Mouse (Mus musculus) midbrain, postnatal 0 days (tissue): ENCODE measurements around the gene Rassf8. TPM values are rescaled to one million over a fixed set of nuclear protein-coding genes. Genes with fewer than 3 reads are reported as not detected.
A peak's percentile ranks its signal among the peaks of the same experiment; 100 is the strongest.

Source experiments
- ATAC-seq: fragments of 200-750 bp; cut with Nextera tagmentation; 2 replicates; pipeline ENCODE4 v1.8.0; 2017; ENCODE audit warnings: moderate number of reproducible peaks, mild to moderate bottlenecking, moderate TSS enrichment, moderate library complexity; ENCODE audit not compliant: low FRiP score
- DNase-seq: peaks from one replicate; pipeline ENCODE4 v3.0.0-alpha.2; 2015; ENCODE audit warnings: low spot score
- H3K27ac ChIP-seq: fragments of 300-500 bp; sonication (generic); 2 replicates; pipeline ENCODE4 v1.5.1; 2014; ENCODE audit warnings: low read depth, mild to moderate bottlenecking, low read length, mixed read lengths
- H3K27me3 ChIP-seq: fragments of 300-500 bp; sonication (generic); 2 replicates; pipeline ENCODE4 v1.6.1; 2014; ENCODE audit warnings: low read length, control low read depth, mixed read lengths; ENCODE audit not compliant: insufficient read depth
- H3K36me3 ChIP-seq: fragments of 300-500 bp; sonication (generic); 2 replicates; pipeline ENCODE4 v1.6.1; 2014; ENCODE audit warnings: low read length, control low read depth, mixed read lengths; ENCODE audit not compliant: insufficient read depth
- H3K4me1 ChIP-seq: fragments of 300-500 bp; sonication (generic); 2 replicates; pipeline ENCODE4 v1.6.1; 2014; ENCODE audit warnings: mild to moderate bottlenecking, control low read depth, antibody characterized with exemption, low read length, mixed read lengths; ENCODE audit not compliant: insufficient read depth
- H3K4me2 ChIP-seq: fragments of 300-500 bp; sonication (generic); 2 replicates; pipeline ENCODE4 v1.6.1; 2014; ENCODE audit warnings: low read depth, mild to moderate bottlenecking, low read length, mixed read lengths; ENCODE audit not compliant: poor library complexity, severe bottlenecking
- H3K4me3 ChIP-seq: fragments of 300-500 bp; sonication (generic); 2 replicates; pipeline ENCODE4 v1.5.1; 2014; ENCODE audit warnings: low read depth, mild to moderate bottlenecking, low read length, moderate library complexity
- H3K9ac ChIP-seq: fragments of 300-500 bp; sonication (generic); replicated peaks from 2 replicates; pipeline ENCODE4 v1.6.1; 2014; ENCODE audit warnings: mild to moderate bottlenecking, low read length, moderate library complexity, mixed read lengths; ENCODE audit not compliant: poor library complexity, severe bottlenecking
- H3K9me3 ChIP-seq: fragments of 300-500 bp; sonication (generic); 2 replicates; pipeline ENCODE4 v1.6.1; 2016; ENCODE audit warnings: low read length, control low read depth
- CTCF ChIP-seq: IDR thresholded peaks from 2 replicates; pipeline ENCODE4 v1.5.1; 2016; ENCODE audit warnings: antibody characterized with exemption, mild to moderate bottlenecking
- WGBS: fragments of 180-500 bp; shearing (Covaris S2); extraction: QIAGEN DNeasy Blood & Tissue Kit; methylation state at CpG from one replicate; pipeline ENCODE4 v1.1.7; 2014; 5-methylcytosine and 5-hydroxymethylcytosine counted together
- polyA plus RNA-seq: library from polyadenylated mRNA; unstranded; fragments of >200 nt; fragmentation: Nextera tagmentation; extraction: Ambion mirVana; gene quantifications from 2 replicates; pipeline ENCODE4 v1.2.1, GENCODE M21; 2015
- total RNA-seq: library from RNA; depleted of rRNA; stranded (reverse); fragments of >200 nt; gene quantifications from 2 replicates; pipeline ENCODE4 v1.2.3, GENCODE M21; 2014

Rassf8 gene
- total and polyA plus RNA-seq, 2 experiments from 2014 or later, result 5.6 to 16.3 TPM

DNA sequence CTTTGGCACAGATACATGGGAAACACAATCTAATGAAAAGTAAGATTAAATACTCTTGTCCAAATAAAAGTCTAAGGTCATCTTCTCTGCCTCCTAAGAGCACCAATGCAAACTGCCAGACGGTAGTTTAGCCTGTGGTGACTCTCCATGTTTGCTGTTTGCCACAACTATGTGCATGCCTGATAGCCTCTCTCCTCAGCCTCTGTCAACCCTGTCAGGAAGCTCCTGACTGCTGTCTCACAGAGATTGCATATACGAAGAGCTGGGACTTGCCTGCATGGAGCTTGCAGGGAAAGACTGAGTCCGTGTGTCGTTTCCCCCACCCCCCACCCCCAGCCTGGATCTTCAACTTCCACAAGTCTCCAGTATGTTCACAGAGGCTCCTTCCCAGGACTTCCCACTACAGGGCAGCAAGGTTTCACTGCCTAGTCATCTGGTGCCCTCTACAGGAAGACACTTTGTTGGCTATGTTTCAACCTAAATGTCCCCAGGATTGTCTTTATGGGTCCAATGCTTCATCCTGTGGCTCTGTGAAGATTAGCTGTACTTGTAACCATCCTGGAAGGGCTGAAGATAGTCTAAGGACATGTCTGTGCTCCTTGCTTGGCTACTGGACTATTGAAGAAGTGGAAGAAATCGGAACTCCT, 77.2 kb downstream of the Rassf8 start:
- no peak overlapping the region for H3K27ac ChIP-seq
- 43% methylated on average over 5 of the region's 5 CpGs for WGBS
- no peaks in the 10 kb centered on the region for H3K27me3 ChIP-seq
- peak; percentile 82 for DNase-seq
- H3K4me1 ChIP-seq, result no peaks in the 10 kb centered on the region
- TF ChIP-seq CTCF, result peak; percentile 89
- no peaks in the 10 kb centered on the region for H3K36me3 ChIP-seq
- H3K4me3 ChIP-seq, result no peak overlapping the region
- H3K9me3 ChIP-seq, result no peaks in the 10 kb centered on the region
- no peak for ATAC-seq
- no peak overlapping the region for H3K9ac ChIP-seq
- no peak overlapping the region for H3K4me2 ChIP-seq

DNA sequence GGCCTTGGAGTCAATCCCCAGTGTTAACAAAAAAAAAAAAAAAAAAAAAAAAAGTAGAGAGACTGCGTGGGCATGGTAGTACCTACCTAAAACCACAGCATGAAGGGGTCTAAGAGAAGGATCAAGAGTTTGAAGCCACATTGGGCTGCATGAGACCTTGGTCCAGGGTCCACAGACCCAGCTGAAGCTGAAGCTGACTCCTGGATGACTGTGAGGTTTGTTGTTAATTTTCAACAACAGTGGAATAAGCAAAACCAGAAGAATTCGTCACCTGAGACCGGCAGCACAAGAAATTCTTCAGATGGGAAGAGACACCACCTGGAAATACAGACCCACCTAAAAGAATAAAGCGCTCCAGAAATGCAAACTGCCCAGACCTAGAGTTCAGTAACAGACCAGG, 79.8 kb downstream of the Rassf8 start:
- no peak overlapping the region for H3K4me3 ChIP-seq
- H3K9me3 ChIP-seq, result no peaks in the 10 kb centered on the region
- no peaks in the 10 kb centered on the region for H3K4me1 ChIP-seq
- WGBS, result 97% methylated on average over 4 of the region's 4 CpGs
- H3K4me2 ChIP-seq, result no peak overlapping the region
- no peaks in the 10 kb centered on the region for H3K36me3 ChIP-seq
- no peak overlapping the region for H3K27ac ChIP-seq
- H3K27me3 ChIP-seq, result no peaks in the 10 kb centered on the region
- no peak for TF ChIP-seq CTCF
- ATAC-seq (no peak), DNase-seq (no peak)
- H3K9ac ChIP-seq, result no peak overlapping the region

DNA sequence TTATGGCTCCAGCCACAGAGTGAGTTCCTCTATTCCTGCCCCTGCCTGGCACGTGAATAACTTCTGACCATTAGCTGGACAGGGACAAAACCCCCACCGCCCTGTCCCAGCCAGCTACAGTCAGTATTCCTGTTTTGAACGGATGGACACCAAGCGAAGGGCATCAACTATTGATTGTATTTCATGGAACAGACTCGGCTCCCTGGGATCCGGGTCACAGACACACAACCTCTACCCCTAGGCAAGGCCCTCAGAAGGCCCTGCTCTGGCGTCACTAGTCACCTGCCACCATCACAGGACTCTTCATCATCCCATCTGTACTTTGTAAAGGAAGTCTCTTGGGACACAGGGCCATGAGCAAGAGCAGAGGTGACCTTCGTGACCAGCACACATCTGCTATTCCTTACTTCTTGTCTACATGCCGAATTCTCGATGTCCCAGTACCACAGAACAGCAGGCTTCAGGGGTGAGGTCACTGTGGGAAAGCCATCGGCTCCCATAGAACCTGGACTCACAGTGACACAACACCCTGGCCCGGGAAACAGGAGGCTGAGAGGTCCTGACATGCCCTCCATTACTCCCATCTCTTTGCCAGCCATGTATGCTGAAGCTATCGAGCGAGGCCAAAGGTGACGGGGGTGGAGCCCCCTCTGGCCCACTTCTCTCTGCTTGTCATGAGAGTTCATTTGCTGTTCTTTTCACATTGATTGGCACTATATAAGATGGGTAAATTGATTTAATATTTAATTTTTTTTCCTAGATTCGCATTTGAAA, 82.7 kb downstream of the Rassf8 start:
- Histone ChIP-seq H3K9me3 (no peaks in the 10 kb centered on the region), H3K9ac (no peak overlapping the region), H3K27ac (no peak overlapping the region), H3K27me3 (no peaks in the 10 kb centered on the region), H3K4me3 (no peak overlapping the region), H3K4me2 (no peak overlapping the region), H3K4me1 (no peaks in the 10 kb centered on the region), H3K36me3 (no peaks in the 10 kb centered on the region)
- no peak for ATAC-seq
- TF ChIP-seq CTCF, result no peak
- no peak for DNase-seq
- WGBS, result 85% methylated on average over 16 of the region's 16 CpGs

DNA sequence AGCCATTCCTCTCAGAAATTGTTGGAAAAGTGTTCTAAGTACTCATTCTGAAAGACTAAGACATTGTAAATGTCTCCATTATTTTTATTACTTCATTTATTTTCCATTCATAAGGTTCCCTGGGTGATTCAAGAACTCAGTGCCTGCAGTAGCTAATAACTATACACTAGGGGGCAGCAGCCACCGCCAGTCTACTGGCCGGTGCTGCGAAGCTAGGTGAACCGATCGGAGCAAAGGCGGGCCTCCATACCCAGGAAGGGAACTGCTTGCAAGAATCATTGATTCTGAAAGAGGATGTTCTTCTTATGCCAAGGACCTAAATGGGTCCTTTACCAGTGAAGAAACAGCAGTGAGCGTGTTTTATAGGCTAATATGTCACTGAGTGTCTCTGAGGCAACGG, 83.6 kb downstream of the Rassf8 start:
- ATAC-seq, result no peak
- 18% methylated on average over 8 of the region's 8 CpGs for WGBS

DNA sequence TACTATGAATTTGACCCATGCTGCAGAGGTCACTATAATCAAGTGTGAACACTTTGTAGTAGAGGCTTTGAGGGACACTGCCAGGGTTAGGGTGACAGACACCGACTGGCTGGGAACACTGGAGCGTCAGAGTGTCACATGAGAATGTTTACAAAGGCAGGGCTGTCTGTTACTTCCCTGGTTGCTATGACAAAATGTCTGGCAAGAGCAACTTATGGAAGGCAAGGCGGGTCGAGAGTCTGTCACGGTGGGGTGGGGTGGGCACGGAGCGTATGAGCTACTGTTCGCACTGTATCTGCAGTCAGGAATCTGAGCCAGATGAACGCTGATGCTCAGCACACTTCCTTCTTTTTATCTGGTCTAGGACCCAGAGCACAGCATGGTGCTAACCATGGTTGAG, 84.1 kb downstream of the Rassf8 start:
- DNase-seq, result peak; percentile 44

More for the DNA sequence above, 83.6 kb downstream of the Rassf8 start:
- DNase-seq, result peak; percentile 88
- peak; percentile 96 for TF ChIP-seq CTCF
- H3K4me2 ChIP-seq, result no peak overlapping the region
- no peak overlapping the region for H3K9ac ChIP-seq
- H3K27ac ChIP-seq, result no peak overlapping the region
- no peaks in the 10 kb centered on the region for H3K36me3 ChIP-seq
- H3K4me1 ChIP-seq, result no peaks in the 10 kb centered on the region
- no peak overlapping the region for H3K4me3 ChIP-seq
- no peaks in the 10 kb centered on the region for H3K27me3 ChIP-seq
- no peaks in the 10 kb centered on the region for H3K9me3 ChIP-seq

DNA sequence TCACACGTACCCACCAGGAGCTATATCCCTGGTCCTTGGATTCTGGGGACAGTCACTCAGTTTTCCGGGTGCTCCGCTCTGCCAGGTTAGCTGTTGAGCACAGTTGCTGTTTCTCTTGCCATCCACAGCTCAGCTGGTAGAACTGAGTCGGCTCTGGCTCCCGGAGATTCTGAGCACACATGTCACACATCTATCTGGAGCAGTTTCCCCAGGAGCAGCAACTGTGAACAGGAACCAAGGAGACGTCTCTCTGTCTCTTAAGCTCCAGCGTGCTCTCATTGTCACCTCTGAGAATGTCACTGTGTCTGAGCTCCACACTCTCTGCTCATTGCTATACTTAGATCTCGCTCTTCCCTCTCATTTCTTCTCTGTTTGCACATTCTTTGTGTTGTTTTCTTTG, 86.4 kb downstream of the Rassf8 start:
- no peaks in the 10 kb centered on the region for H3K36me3 ChIP-seq
- H3K9me3 ChIP-seq, result no peaks in the 10 kb centered on the region
- H3K4me2 ChIP-seq, result no peak overlapping the region
- no peak overlapping the region for H3K4me3 ChIP-seq
- ATAC-seq (no peak), DNase-seq (no peak)
- no peaks in the 10 kb centered on the region for H3K27me3 ChIP-seq
- WGBS, result 74% methylated on average over 8 of the region's 8 CpGs
- H3K9ac ChIP-seq, result no peak overlapping the region
- H3K27ac ChIP-seq, result no peak overlapping the region
- TF ChIP-seq CTCF, result no peak
- H3K4me1 ChIP-seq, result no peaks in the 10 kb centered on the region

More for the DNA sequence above, 84.1 kb downstream of the Rassf8 start:
- no peak for TF ChIP-seq CTCF
- Histone ChIP-seq H3K36me3 (no peaks in the 10 kb centered on the region), H3K4me1 (no peaks in the 10 kb centered on the region), H3K4me3 (no peak overlapping the region), H3K4me2 (no peak overlapping the region), H3K9ac (no peak overlapping the region), H3K27ac (no peak overlapping the region), H3K27me3 (no peaks in the 10 kb centered on the region), H3K9me3 (no peaks in the 10 kb centered on the region)
- no peak; the same call in 1 of the 2 replicates for ATAC-seq
- WGBS, result 54% methylated on average over 9 of the region's 9 CpGs
